Mouse (Mus musculus) embryo, embryonic 10 days (tissue): Measurements from ENCODE around the gene Ccnk.

Experiments used
- DNase-seq: peaks from one replicate; pipeline ENCODE4 v3.0.0-alpha.2; 2015; ENCODE audit warnings: low spot score

Ccnk gene

DNA sequence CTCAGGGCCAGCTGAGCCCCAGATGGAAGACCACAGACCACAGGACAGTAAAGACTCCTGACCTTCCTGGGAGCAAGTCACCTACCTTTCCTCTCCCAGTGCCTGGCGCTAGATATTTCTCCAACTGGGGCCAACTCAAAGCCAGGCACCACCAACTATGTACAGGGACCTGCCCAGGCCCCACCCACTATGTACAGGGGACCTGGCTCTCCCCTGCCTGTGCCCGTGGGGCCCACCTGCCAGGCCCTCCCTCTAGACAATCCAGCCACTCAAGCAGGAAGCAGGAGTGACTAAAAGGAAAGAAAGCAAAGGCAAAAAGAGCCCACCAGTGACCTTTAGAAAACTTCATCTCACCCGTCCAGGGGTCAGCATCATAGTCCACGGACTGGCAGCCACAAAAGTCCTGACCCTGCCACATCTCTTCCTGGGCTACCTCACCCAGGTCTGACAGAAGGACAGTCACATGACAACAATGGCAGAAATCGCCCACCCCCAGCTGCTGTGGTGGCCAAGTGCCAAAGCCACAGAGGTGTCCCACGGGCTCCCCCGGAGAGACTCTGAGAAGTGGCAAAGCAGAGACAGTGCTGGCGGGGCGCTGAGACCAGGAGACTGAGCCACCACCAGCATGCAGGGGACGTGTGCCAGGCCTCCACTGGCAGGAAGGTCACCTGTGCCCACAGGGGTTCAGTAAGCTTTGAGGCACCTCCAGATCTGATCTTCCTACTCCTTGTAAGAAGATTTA lies 67.6 kb downstream of the Ccnk start:
- DNase-seq = no peak

DNA sequence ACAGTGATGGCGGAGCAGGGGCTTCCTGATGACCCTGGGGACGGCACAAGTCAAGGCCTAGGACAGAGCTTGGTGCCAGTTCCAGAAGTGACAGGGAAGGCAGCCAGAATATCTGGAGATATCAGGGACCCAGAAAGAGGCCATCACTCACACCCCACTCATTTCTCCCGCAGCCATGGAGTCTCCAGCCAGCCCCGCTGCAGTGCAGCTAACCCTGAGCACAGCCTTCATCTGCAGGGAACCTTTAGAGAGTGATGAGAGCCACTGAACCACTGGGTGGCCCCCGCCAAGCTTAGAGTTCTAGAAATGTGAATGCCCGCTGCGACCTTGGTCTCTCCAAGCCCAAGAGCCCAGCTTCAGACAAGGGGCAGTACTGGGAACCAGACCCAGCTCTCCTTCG lies 69.6 kb downstream of the Ccnk start:
- no peak for DNase-seq

DNA sequence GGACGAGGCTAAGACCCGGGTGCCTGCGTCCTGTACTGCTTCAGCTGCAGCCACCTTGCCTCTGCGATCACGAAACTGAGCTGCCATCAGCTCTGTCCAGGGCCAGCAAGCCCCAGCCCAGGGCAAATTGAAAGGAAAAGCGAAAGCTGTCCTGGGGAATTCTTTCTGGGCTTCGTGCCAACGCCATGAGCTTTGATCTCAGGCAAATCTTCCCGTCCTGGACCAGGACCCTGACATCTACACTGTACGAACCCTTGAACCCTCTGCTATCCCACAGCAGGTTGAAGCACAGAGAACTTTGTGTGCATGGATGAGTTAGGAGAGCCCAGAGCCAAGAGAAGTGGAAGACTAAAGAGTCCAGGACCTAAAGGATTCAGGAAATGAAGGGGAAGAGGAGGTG lies 70.1 kb downstream of the Ccnk start:
- DNase-seq = no peak

DNA sequence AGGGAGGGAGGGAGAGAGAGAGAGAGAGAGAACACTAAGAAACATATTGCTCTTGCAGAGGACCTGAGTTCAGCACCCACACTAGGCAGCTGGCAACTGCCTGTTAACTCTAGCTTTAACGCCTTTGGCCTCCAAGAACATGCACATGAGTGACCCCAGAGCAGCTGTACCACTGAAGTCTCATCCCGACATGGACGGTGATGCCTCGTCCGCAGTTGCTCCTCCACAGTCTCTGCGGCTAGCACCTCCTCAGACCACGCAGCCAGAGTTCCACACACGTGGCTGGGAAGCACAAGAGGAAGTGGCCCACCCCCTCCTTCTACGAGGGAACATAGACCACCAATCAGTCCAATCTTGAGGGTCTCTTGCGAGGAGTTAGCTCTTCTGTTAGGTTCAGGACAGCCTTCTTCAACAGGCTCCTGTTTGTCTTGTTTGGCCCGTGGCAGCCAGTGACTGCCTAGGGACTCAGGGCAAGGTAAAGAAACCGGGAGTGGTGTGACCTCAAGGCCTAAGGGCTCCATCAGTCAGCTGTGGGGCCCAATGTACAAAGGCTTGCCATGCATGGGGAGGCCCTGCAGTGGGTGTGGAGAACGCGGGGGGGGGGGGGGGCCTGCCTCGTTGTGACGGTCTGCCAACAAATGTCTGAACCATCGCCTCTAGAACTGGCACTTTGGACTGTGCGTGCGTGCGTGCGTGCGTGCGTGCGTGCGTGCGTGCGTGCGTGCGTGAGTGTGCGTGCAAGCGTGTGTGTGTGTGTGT lies 71.8 kb downstream of the Ccnk start:
- no peak for DNase-seq

DNA sequence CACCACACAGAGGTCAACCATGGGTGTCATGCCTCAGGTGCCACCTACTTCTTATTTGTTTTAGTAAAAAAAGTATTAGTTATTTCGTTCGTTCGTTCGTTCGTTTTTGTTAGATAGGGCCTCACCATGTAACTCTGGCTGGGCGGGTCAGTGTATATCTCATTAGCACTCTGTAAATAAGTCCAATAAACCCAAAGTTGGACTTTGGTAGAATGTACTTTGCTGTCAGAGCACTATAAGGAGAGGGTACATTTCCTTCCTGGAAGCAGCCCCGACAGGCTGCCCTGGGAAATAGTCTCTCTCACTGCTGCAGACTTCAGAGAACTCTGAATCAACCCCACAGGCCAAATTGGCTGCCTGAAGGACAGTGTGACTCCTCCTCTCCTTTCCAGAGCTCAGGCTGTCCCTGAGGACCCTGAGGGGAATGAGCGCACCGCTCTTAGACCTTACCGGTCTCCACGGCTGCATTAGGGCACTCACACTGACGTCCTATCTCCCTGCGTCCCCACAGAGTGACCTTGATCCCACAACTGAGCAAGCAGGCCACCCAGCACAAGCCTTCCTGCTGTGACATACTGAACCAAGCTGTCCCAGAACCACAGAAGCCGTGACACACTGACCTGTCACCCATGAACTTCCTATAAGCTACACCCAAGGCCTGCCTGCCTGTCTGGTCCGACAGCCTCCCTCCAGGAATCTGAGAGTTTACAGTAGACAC lies 72.6 kb downstream of the Ccnk start:
- no peak for DNase-seq
